Mouse (Mus musculus) gastrocnemius, adult 18-20 months (tissue): ENCODE measurements around the gene Dck. TPM values are rescaled to one million over a fixed set of nuclear protein-coding genes. Genes with fewer than 3 reads are reported as not detected.

Experiments
- DNase-seq: peaks from one replicate; pipeline ENCODE4 v3.0.0; 2021; ENCODE audit warnings: low spot score
- total RNA-seq, 2 experiments: library from RNA; stranded (reverse); gene quantifications; 2 replicates each; pipeline ENCODE4 v1.2.3; 2021

Gene Dck
- total RNA-seq, 2 experiments from 2014 or later = 1.3 TPM

GRCm38 (mm10) chr5:88791256-88792245 is 26.8 kb downstream of the Dck start:
- peak; percentile 16 for DNase-seq

- no peak for DNase-seq
These were observed 28.9 kb downstream of the Dck start for GRCm38 (mm10) chr5:88793676-88794075.

GRCm38 (mm10) chr5:88795910-88796584 is 31.3 kb downstream of the Dck start:
- no peak for DNase-seq

GRCm38 (mm10) chr5:88796588-88796987 is 31.8 kb downstream of the Dck start:
- no peak for DNase-seq

- DNase-seq = no peak
These were observed 32.3 kb downstream of the Dck start for GRCm38 (mm10) chr5:88797121-88797520.

- no peak for DNase-seq
These were observed 40.8 kb downstream of the Dck start for GRCm38 (mm10) chr5:88805616-88806015.

GRCm38 (mm10) chr5:88806278-88806677 is 41.5 kb downstream of the Dck start:
- no peak for DNase-seq

GRCm38 (mm10) chr5:88807342-88807741 is 42.5 kb downstream of the Dck start:
- DNase-seq = no peak

- DNase-seq = no peak
These were observed 48.4 kb downstream of the Dck start for GRCm38 (mm10) chr5:88813188-88813587.

GRCm38 (mm10) chr5:88814552-88814951 is 49.8 kb downstream of the Dck start:
- no peak for DNase-seq

- DNase-seq = no peak
These were observed 56.7 kb downstream of the Dck start for GRCm38 (mm10) chr5:88821542-88821941.

- no peak for DNase-seq
These were observed 60.0 kb downstream of the Dck start for GRCm38 (mm10) chr5:88824838-88825237.

GRCm38 (mm10) chr5:88829835-88830571 is 65.2 kb downstream of the Dck start:
- no peak for DNase-seq

GRCm38 (mm10) chr5:88830880-88831279 is 66.1 kb downstream of the Dck start:
- DNase-seq = no peak

- DNase-seq = no peak
These were observed 67.1 kb downstream of the Dck start for GRCm38 (mm10) chr5:88831935-88832334.

Other genes starting within 250 kb of the Dck start
- under 1 TPM; 0.59 to 0.64 TPM for gene Jchain, start 237.1 kb upstream of the Dck start, total RNA-seq
- 10 to 100 TPM; 25.5 to 26.2 TPM for gene Utp3, start 210.5 kb upstream of the Dck start, total RNA-seq
- gene Rufy3, start 200.0 kb upstream of the Dck start, total RNA-seq = 1 to 10 TPM; 6.3 to 7.4 TPM
- 100 to 1,000 TPM; 142 to 143 TPM for gene Grsf1, start 88.8 kb upstream of the Dck start, total RNA-seq
- gene Mob1b, start 44.1 kb upstream of the Dck start, total RNA-seq = 10 to 100 TPM; 17.7 to 20.3 TPM
- 10 to 100 TPM; 18.2 to 21.3 TPM for gene Slc4a4, start 121.8 kb downstream of the Dck start, total RNA-seq